Mouse (Mus musculus) forebrain, embryonic 12.5 days (tissue): ENCODE measurements around the gene Srp14. TPM values are rescaled to one million over a fixed set of nuclear protein-coding genes. Genes with fewer than 3 reads are reported as not detected.

Source experiments
- ATAC-seq: fragments of 200-750 bp; cut with Nextera tagmentation; 2 replicates; pipeline ENCODE4 v1.8.0; 2017; ENCODE audit warnings: moderate TSS enrichment; ENCODE audit not compliant: low FRiP score
- H3K27ac ChIP-seq: fragments of 300-500 bp; sonication (generic); 2 replicates; pipeline ENCODE4 v1.5.1; 2016; ENCODE audit warnings: mild to moderate bottlenecking
- H3K27me3 ChIP-seq: fragments of 300-500 bp; sonication (generic); 2 replicates; pipeline ENCODE4 v1.6.1; 2016; ENCODE audit warnings: mild to moderate bottlenecking
- H3K36me3 ChIP-seq: fragments of 300-500 bp; sonication (generic); replicated peaks from 2 replicates; pipeline ENCODE4 v1.6.1; 2016; ENCODE audit warnings: mild to moderate bottlenecking
- H3K4me1 ChIP-seq: fragments of 300-500 bp; sonication (generic); 2 replicates; pipeline ENCODE4 v1.6.1; 2016
- H3K4me2 ChIP-seq: fragments of 300-500 bp; sonication (generic); 2 replicates; pipeline ENCODE4 v1.6.1; 2016; ENCODE audit warnings: mild to moderate bottlenecking, moderate library complexity
- H3K4me3 ChIP-seq: fragments of 300-500 bp; sonication (generic); replicated peaks from 2 replicates; pipeline ENCODE4 v1.5.1; 2016; ENCODE audit warnings: mild to moderate bottlenecking
- H3K9ac ChIP-seq: fragments of 300-500 bp; sonication (generic); 2 replicates; pipeline ENCODE4 v1.6.1; 2016; ENCODE audit warnings: mild to moderate bottlenecking
- H3K9me3 ChIP-seq: fragments of 300-500 bp; sonication (generic); 2 replicates; pipeline ENCODE4 v1.6.1; 2016
- WGBS: fragments of 180-500 bp; shearing (Covaris S2); methylation state at CpG from one replicate; pipeline ENCODE4 v1.1.7; 2016; 5-methylcytosine and 5-hydroxymethylcytosine counted together
- polyA plus RNA-seq: library from polyadenylated mRNA; unstranded; fragments of >200 nt; fragmentation: Nextera tagmentation; extraction: Ambion mirVana; gene quantifications from 2 replicates; pipeline ENCODE4 v1.2.1, GENCODE M21; 2016

Gene Srp14
- polyA plus RNA-seq, 1 experiment from 2014 or later = 263 TPM

DNA sequence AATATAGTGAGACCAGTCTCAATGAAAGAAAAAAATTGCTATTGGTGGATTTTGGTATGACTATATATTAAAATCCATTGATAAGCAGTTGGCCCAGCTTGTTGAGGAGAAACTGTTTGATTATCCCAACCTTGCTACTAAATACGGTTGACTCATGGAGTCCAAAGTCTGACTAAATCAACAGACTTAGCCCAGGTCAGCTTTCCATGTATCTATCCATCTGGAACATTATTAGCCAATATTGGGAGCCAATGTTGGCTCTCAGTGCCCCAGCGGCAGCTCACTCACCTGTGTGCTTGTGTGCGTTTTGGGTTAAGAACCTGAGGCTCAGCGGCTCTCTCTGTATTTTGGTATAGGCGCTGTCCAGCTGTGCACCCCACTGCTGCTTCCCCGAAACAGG lies 28.5 kb downstream of the Srp14 start:
- peaks cover 6% of the 10 kb centered on the region for H3K4me1 ChIP-seq
- no peak for ATAC-seq
- no peak overlapping the region for H3K4me3 ChIP-seq
- no peaks in the 10 kb centered on the region for H3K9me3 ChIP-seq
- no peaks in the 10 kb centered on the region for H3K36me3 ChIP-seq
- no peak overlapping the region for H3K27ac ChIP-seq
- H3K9ac ChIP-seq = no peak overlapping the region
- 87% methylated on average over 6 of the region's 6 CpGs for WGBS
- no peak overlapping the region for H3K4me2 ChIP-seq
- H3K27me3 ChIP-seq = peaks cover 5% of the 10 kb centered on the region

- H3K9me3 ChIP-seq = no peaks in the 10 kb centered on the region
- no peak overlapping the region for H3K27ac ChIP-seq
- no peak overlapping the region for H3K4me3 ChIP-seq
- peaks cover 13% of the 10 kb centered on the region for H3K4me1 ChIP-seq
- ATAC-seq = no peak
- 90% methylated on average over 12 of the region's 12 CpGs for WGBS
- H3K9ac ChIP-seq = no peak overlapping the region
- peaks cover 5% of the 10 kb centered on the region for H3K27me3 ChIP-seq
- H3K4me2 ChIP-seq = no peak overlapping the region
- H3K36me3 ChIP-seq = peaks cover 10% of the 10 kb centered on the region; the same call in 1 of the 2 replicates
These were observed 31.3 kb downstream of the Srp14 start for GRCm38 (mm10) chr2:118448181-118448580.

DNA sequence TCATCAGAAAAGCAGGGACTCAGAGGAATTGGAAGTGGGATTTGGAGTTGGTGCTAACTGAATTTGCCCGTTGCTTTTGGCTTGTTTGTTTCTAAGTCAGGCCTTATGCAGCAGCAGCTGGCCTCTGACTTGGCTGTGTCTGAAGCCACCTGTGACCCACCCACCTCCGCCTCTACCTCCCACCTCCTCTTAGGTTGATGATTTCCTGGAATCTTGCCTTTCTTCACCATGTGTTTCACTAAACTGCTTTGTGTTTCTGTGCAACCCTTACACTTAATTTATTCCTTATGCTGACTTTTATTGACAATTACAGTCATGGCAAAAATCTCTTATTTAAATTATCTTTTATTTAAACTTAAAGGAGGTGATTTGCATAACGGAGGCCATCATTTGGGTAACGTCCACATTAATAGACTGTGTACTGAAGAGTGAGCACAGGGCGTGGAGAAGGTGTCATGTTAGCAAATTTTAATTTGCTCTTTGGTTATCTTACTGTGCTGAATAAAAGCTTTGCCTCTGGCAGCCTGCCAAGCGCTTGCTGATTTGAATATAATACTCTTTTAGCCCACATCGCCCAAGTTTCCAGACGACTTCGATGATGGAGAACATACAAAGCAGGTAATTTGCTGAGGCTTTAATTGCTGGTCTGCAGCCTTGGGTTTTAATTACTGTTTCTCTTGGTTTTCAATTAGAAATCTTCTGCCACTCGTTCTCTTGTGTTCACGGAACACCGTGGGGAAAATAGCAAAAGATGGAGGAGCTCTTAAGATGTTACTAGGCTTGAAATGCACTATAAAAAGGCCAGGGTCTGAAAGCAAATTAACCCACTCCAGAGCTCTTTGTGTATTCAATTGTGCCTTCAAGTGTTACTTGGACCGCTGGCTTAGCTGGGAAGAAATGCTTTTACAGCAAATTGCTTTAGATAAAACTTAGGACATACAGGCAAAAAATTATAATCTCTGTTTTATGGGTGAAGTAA lies 33.5 kb downstream of the Srp14 start:
- 28% methylated on average over 13 of the region's 13 CpGs for WGBS
- Histone ChIP-seq H3K9me3 (no peaks in the 10 kb centered on the region), H3K27ac (0 out of 2 replicates have a peak overlapping the region, but pooled peaks have one; percentile 14), H3K36me3 (peaks cover 19% of the 10 kb centered on the region; the same call in 1 of the 2 replicates), H3K4me2 (no peak overlapping the region), H3K27me3 (peaks cover 13% of the 10 kb centered on the region), H3K9ac (no peak overlapping the region), H3K4me1 (peaks cover 21% of the 10 kb centered on the region), H3K4me3 (no peak overlapping the region)
- ATAC-seq = peak; percentile 88

- Histone ChIP-seq H3K27me3 (peaks cover 8% of the 10 kb centered on the region; the same call in 1 of the 2 replicates), H3K36me3 (peaks cover 19% of the 10 kb centered on the region; the same call in 1 of the 2 replicates), H3K9ac (no peak overlapping the region), H3K4me1 (peaks cover 21% of the 10 kb centered on the region), H3K4me3 (no peak overlapping the region), H3K4me2 (no peak overlapping the region), H3K27ac (no peak overlapping the region), H3K9me3 (no peaks in the 10 kb centered on the region)
- ATAC-seq = no peak
- WGBS = 93% methylated on average over 4 of the region's 4 CpGs
These were observed 36.8 kb downstream of the Srp14 start for GRCm38 (mm10) chr2:118442723-118443122.

DNA sequence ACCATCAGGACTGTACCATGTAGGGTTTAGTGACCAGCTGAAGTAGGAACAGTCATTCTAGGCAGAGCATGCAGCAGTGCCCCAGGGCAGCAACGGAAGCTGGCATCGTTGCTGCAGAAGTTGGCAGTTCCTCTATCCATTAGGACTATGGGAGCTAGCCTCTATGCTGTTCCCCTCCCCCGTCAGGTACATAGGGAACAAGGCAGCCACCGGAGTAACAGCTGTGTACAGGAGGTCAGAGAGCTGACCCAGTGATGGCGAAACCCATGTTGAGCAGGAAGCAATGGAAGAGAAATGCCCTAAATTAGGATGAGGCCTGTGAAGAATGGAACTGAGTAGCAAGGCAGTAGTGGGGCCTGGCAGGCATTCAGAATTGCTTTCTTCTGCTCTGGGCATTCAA lies 37.3 kb downstream of the Srp14 start:
- Histone ChIP-seq H3K4me1 (peaks cover 21% of the 10 kb centered on the region), H3K4me2 (no peak overlapping the region), H3K9me3 (no peaks in the 10 kb centered on the region), H3K27me3 (peaks cover 8% of the 10 kb centered on the region; the same call in 1 of the 2 replicates), H3K4me3 (no peak overlapping the region), H3K27ac (no peak overlapping the region), H3K9ac (no peak overlapping the region), H3K36me3 (peaks cover 19% of the 10 kb centered on the region; the same call in 1 of the 2 replicates)
- WGBS = 88% methylated on average over 5 of the region's 5 CpGs
- ATAC-seq = no peak

DNA sequence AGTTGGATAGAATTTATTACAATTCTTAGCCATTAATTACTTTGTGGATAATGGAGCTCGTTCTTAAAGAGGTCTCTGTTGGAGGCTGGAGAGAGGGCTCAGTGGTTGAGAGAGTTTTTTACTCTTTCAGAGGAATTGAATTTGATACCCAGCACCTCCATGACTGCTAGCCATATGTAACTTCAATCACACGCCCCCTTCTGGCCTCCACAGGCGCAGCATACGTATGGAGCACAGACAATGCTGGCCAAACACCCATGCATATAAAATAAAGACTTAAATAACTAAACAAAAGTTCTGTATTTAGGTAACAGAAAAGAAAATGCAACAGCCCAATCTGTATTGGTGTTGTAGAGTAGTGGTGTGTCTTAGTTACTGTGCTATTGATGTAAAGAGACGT lies 47.9 kb downstream of the Srp14 start:
- no peaks in the 10 kb centered on the region for H3K4me1 ChIP-seq
- H3K27me3 ChIP-seq = no peaks in the 10 kb centered on the region
- H3K4me2 ChIP-seq = no peak overlapping the region
- H3K9ac ChIP-seq = no peak overlapping the region
- no peak for ATAC-seq
- no peaks in the 10 kb centered on the region for H3K9me3 ChIP-seq
- H3K36me3 ChIP-seq = peaks cover 48% of the 10 kb centered on the region
- no peak overlapping the region for H3K27ac ChIP-seq
- no peak overlapping the region for H3K4me3 ChIP-seq
- WGBS = 66% methylated on average over 5 of the region's 5 CpGs

DNA sequence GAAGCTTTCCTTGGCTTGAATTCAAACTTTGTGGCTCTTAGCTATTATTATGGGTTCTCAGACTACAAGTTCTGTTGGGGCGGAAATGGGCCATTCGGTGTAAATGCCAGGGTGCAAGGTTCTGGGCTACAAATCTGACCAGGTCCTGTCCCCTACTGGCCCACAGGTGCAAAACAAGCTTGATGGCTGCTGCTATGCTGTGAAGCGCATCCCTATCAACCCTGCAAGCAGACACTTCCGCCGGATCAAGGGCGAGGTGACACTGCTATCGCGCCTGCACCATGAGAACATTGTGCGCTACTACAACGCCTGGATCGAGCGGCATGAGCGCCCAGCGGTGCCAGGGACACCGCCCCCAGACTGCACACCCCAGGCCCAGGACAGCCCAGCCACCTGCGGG lies 48.9 kb downstream of the Srp14 start:
- H3K9ac ChIP-seq = no peak overlapping the region
- no peaks in the 10 kb centered on the region for H3K4me1 ChIP-seq
- H3K27me3 ChIP-seq = no peaks in the 10 kb centered on the region
- H3K36me3 ChIP-seq = peaks cover 44% of the 10 kb centered on the region
- 84% methylated on average over 16 of the region's 16 CpGs for WGBS
- H3K27ac ChIP-seq = no peak overlapping the region
- no peak overlapping the region for H3K4me2 ChIP-seq
- no peak for ATAC-seq
- H3K4me3 ChIP-seq = no peak overlapping the region
- no peaks in the 10 kb centered on the region for H3K9me3 ChIP-seq

GRCm38 (mm10) chr2:118429297-118429696 lies 50.2 kb downstream of the Srp14 start:
- WGBS = 87% methylated on average over 9 of the region's 9 CpGs
- H3K27me3 ChIP-seq = no peaks in the 10 kb centered on the region
- H3K36me3 ChIP-seq = peaks cover 37% of the 10 kb centered on the region
- H3K27ac ChIP-seq = no peak overlapping the region
- H3K4me1 ChIP-seq = no peaks in the 10 kb centered on the region
- H3K9me3 ChIP-seq = no peaks in the 10 kb centered on the region
- H3K4me2 ChIP-seq = no peak overlapping the region
- ATAC-seq = no peak
- no peak overlapping the region for H3K9ac ChIP-seq
- no peak overlapping the region for H3K4me3 ChIP-seq

GRCm38 (mm10) chr2:118428296-118428695 lies 51.2 kb downstream of the Srp14 start:
- Histone ChIP-seq H3K27ac (no peak overlapping the region), H3K4me2 (no peak overlapping the region), H3K9ac (no peak overlapping the region), H3K4me3 (no peak overlapping the region), H3K27me3 (no peaks in the 10 kb centered on the region), H3K36me3 (peaks cover 29% of the 10 kb centered on the region), H3K4me1 (no peaks in the 10 kb centered on the region), H3K9me3 (no peaks in the 10 kb centered on the region)
- ATAC-seq = no peak
- whole genome bisulfite sequencing = 81% methylated on average over 6 of the region's 6 CpGs

Other genes starting within 250 kb of the Srp14 start
- 3.0 and 3.3 TPM in 2 replicates for gene Fsip1, start 222.7 kb downstream of the Srp14 start, polyA plus RNA-seq
- 0.82 TPM in 2 replicates for gene Gpr176, start 106.3 kb downstream of the Srp14 start, polyA plus RNA-seq
- gene Eif2ak4, start 91.1 kb downstream of the Srp14 start, polyA plus RNA-seq = 10.8 and 11.9 TPM in 2 replicates
- gene Bmf, start 70.0 kb upstream of the Srp14 start, polyA plus RNA-seq = 2.2 and 3.0 TPM in 2 replicates
- gene Bub1b, start 118.5 kb upstream of the Srp14 start, polyA plus RNA-seq = 112 and 126 TPM in 2 replicates
- gene Pak6, start 183.6 kb upstream of the Srp14 start, polyA plus RNA-seq = 4.4 and 6.5 TPM in 2 replicates
- 0.04 and 0.08 TPM in 2 replicates for gene Ankrd63, start 224.3 kb upstream of the Srp14 start, polyA plus RNA-seq
- gene Plcb2, start 248.7 kb upstream of the Srp14 start, polyA plus RNA-seq = 0.19 and 0.36 TPM in 2 replicates